Mouse (Mus musculus) fat pad, adult 2 months (tissue): ENCODE data around the gene Gabra5.

Experiments
- DNase-seq: peaks from one replicate; pipeline ENCODE4 v3.0.0-alpha.2; 2011; ENCODE audit warnings: low read depth, low spot score; ENCODE audit errors: extremely low read depth

Gabra5 gene

DNA sequence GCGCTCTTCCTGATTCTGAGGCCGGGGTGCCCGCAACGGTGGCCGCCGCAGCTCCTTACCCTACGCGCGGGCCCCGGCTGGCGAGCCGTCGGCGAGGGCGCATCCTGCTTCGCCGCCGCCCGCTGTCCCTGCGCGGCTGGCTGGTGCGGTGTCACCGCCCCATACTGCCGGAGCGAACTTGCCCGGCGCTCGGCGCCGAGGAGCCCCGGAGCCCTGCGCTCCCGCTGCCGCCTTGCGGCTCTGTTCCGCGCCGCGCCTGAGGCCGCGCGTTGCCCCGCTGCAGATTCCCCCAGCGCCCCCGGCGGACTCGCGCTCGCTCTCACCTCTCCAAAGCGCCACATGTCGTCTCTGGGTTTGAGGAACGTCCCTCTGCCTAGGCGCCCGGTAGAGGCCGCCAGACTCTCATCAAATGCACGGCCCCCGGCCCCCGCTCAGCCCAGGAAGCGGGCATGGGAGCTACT lies at the start of gene Gabra5:
Gene Gabra5 (minus strand): TSS at position 379 of the 461 bp plus-strand sequence.
- DNase-seq, result no peak

GRCm38 (mm10) chr7:57538565-57538964 lies 28.7 kb upstream of the Gabra5 start:
- DNase-seq, result no peak

GRCm38 (mm10) chr7:57532676-57533075 lies 22.8 kb upstream of the Gabra5 start:
- no peak for DNase-seq

DNA sequence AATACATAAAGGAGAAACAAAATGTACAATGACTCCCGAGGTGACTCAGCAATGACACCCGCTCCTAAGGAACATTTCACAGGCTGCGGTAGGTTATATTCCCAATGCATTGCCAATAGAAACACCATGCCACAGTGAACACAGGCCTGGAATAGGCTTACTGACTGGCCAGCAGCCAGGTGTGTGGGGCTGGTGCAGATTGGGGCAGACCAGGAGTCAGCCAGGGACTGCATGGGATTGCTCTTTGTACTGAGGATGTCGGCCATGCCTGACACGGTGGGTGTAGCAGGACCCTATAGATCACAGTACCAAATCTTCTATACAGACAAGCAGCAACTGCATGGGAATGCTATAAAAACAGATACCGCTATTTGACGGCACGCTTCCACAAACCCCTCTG lies 20.1 kb upstream of the Gabra5 start:
- no peak for DNase-seq

DNA sequence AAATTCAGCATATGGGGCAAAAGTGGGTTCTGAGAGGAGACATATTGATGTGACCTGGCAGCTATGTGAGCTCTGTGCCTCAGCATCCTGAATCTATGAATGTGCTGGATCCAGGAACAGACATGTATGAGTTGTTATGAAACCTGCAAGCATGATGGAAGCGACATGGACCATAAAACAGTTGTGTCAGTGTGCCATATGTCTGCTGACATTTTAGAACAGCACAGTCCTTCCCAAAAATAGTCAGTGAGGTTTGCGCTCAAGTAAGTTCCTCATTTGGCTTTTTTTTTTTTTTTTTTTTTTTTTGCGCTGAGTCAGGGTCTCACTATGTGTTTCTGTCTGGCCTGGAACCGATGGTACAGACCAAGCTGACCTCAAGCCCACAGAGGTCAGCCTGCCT lies 19.6 kb upstream of the Gabra5 start:
- no peak for DNase-seq

- DNase-seq, result no peak
Measured at GRCm38 (mm10) chr7:57512955-57513354, 3.1 kb upstream of the Gabra5 start.

DNA sequence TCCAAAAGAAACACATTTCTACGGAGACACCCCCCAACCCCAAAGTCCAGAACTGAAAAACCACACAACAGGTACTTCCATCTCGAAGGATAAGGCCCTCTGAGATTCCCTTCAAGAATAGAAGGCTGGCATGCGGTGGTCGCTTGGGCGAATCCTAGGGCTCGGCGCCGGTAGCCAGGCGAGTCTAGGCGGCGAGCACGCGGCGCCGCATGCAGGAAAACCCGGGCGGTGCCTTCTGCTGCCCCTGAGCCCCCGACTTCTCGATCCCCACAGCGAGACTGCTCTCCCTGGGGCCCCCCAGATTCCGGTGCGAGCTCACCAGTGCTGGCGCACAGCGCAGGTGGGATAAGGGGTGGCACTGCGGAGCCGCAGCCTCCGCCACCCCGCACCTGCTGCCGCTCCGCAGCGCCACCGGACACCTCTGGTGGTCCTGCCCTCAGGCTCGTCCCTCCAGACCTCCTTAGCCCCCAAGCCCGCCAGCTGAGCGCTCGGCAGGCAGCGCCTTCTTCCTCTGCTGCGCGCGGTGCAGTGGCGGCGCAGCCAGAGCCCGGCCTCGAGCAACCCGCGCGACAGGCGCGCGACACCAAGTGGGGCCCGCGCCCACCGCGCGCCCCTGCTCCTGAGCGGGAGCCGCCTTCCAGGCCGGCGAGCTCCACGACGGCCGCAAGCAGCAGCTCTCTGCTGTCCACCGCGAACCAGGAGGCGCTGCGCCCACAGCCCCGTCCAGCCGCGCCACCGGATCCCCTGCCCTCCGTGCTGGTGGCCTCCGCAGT lies 813 bp downstream of the Gabra5 start:
- DNase-seq, result no peak

GRCm38 (mm10) chr7:57502809-57503208 lies 7.0 kb downstream of the Gabra5 start:
- no peak for DNase-seq

GRCm38 (mm10) chr7:57491795-57492194 lies 18.1 kb downstream of the Gabra5 start:
- no peak for DNase-seq

GRCm38 (mm10) chr7:57486907-57487306 lies 23.0 kb downstream of the Gabra5 start:
- DNase-seq, result no peak

GRCm38 (mm10) chr7:57482896-57483295 lies 27.0 kb downstream of the Gabra5 start:
- DNase-seq, result no peak

- no peak for DNase-seq
Measured at GRCm38 (mm10) chr7:57473811-57474525, 35.9 kb downstream of the Gabra5 start.

GRCm38 (mm10) chr7:57471316-57471715 lies 38.5 kb downstream of the Gabra5 start:
- DNase-seq, result no peak

DNA sequence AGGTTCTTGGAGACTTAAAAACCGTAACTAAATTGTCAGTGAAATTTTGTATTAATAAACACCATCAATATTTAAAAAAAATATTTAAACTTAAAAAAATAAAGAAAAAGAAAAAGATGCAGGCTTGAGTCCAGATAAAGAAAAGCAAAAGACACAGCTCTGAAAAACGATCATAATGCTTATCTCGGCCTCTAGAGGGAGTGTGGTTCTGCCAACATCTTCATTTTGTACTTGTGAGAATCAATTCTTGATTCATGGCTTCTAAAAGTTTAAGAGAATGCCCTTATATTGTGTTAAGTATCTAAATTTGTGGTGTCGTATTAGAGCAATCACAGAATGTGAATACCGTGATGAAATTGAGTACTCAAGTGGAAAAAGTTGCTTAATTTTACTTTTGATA lies 49.5 kb downstream of the Gabra5 start:
- no peak for DNase-seq

DNA sequence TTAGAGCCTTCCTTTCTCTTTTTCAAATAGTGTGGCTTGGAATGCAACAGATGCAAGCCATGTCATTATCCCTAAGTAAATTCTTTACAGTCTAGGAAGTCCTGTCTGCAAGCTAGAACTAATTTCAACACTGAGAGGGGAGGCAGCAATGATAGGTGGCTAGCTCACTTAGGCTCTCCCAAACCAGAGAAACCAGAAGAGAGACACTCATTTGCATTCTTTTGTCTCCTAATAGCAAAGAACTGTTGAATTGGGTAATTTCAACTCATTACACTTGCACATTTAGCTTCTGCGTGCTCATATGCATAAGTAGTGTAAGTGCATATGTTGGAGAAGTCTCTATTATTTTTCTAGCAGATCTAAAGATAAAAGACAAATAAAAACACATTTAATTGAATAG lies 61.6 kb downstream of the Gabra5 start:
- DNase-seq, result no peak

GRCm38 (mm10) chr7:57422675-57423074 lies 87.2 kb downstream of the Gabra5 start:
- DNase-seq, result no peak

GRCm38 (mm10) chr7:57421044-57421443 lies 88.8 kb downstream of the Gabra5 start:
- no peak for DNase-seq

DNA sequence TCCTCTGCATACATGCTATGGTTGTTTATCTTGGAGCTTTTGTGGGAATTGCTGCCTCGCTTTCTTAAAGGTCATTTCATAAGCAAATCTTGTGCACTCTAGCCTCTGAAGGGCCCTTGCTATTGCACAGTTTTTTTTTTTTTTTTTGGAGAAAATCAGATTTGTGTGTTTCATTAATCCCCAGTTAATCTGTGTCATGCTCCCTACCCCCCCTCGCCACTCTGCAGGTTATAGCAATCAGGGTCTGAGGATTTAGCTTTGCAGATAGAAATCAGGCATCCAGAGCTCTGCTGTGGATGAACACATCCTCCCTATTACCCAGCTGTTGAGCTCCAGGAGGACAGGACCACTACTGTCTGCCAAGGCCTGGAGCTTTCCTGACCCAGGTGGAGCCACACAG lies 90.5 kb downstream of the Gabra5 start, which contains the start of gene Gabrb3:
Gene Gabrb3 (plus strand): TSS at position 301 of the 400 bp plus-strand sequence.
- DNase-seq, result no peak

- no peak for DNase-seq
Measured at GRCm38 (mm10) chr7:57412896-57413295, 97.0 kb downstream of the Gabra5 start.

DNA sequence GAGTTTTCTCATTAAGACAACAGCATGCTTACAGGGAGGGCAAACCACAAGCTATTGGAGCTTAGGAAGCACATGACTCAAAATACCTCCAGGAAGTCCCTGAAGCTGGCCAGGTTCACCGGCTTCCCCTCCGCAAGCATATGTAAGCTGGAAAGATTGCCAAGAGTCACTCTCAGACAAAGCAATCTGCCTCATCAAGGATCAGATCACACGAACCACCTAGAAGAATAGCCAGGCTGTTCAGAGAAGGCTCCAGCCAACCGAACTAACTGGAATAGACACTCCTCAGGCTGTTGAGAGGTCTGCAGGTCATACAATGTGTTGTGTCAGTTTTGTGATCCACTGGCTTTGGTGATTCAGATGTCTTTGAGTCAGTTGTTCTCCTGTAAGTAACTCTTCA lies 98.7 kb downstream of the Gabra5 start:
- DNase-seq, result no peak

GRCm38 (mm10) chr7:57393551-57393950 lies 116.3 kb downstream of the Gabra5 start:
- no peak for DNase-seq

GRCm38 (mm10) chr7:57390046-57390445 lies 119.8 kb downstream of the Gabra5 start:
- DNase-seq, result no peak
